Mouse (Mus musculus): ENCODE results near the gene Slc38a9. TPM values are rescaled to one million over a fixed set of nuclear protein-coding genes. Genes with fewer than 3 reads are reported as not detected.

Gene Slc38a9
- total and polyA plus RNA-seq, 3 experiments: 10.8 to 14.1 TPM; not detected in 1

Other genes starting within 250 kb of the Slc38a9 start
- gene Il6st, start 196.7 kb upstream of the Slc38a9 start, total RNA-seq (2012; rRNA removed): 1.7 TPM in 2 replicates
- gene Il6st, start 196.7 kb upstream of the Slc38a9 start, polyA plus RNA-seq (2012; ENCODE audit: insufficient read depth in 1 of 2, insufficient read length in 2 of 2, low read depth in 1 of 2, low replicate concordance in 2 of 2, missing spikeins in 1 of 2): 1 to 10 TPM in 1 of 2 experiments, not detected in 1; 3.7 TPM
- 2.1 and 2.2 TPM in 2 replicates for gene Il31ra, start 66.4 kb upstream of the Slc38a9 start, total RNA-seq (2012; rRNA removed)
- 1 to 10 TPM in 1 of 2 experiments, not detected in 1; 2.1 TPM for gene Il31ra, start 66.4 kb upstream of the Slc38a9 start, polyA plus RNA-seq (2012; ENCODE audit: insufficient read depth in 1 of 2, insufficient read length in 2 of 2, low read depth in 1 of 2, low replicate concordance in 2 of 2, missing spikeins in 1 of 2)
- gene Ddx4, start 8.3 kb upstream of the Slc38a9 start, total RNA-seq (2012; rRNA removed): 0.95 and 1.3 TPM in 2 replicates
- under 1 TPM in 1 of 2 experiments, not detected in 1; 0.31 TPM for gene Ddx4, start 8.3 kb upstream of the Slc38a9 start, polyA plus RNA-seq (2012; ENCODE audit: insufficient read depth in 1 of 2, insufficient read length in 2 of 2, low read depth in 1 of 2, low replicate concordance in 2 of 2, missing spikeins in 1 of 2)
- gene Plpp1, start 140.0 kb downstream of the Slc38a9 start, total RNA-seq (2012; rRNA removed): 0.10 and 0.12 TPM in 2 replicates
- under 1 TPM in 1 of 2 experiments, not detected in 1; 0.15 TPM for gene Plpp1, start 140.0 kb downstream of the Slc38a9 start, polyA plus RNA-seq (2012; ENCODE audit: insufficient read depth in 1 of 2, insufficient read length in 2 of 2, low read depth in 1 of 2, low replicate concordance in 2 of 2, missing spikeins in 1 of 2)

Data from MEL (cell line).